Mouse (Mus musculus): ENCODE results near the gene Rufy3.

Rufy3 gene

DNA sequence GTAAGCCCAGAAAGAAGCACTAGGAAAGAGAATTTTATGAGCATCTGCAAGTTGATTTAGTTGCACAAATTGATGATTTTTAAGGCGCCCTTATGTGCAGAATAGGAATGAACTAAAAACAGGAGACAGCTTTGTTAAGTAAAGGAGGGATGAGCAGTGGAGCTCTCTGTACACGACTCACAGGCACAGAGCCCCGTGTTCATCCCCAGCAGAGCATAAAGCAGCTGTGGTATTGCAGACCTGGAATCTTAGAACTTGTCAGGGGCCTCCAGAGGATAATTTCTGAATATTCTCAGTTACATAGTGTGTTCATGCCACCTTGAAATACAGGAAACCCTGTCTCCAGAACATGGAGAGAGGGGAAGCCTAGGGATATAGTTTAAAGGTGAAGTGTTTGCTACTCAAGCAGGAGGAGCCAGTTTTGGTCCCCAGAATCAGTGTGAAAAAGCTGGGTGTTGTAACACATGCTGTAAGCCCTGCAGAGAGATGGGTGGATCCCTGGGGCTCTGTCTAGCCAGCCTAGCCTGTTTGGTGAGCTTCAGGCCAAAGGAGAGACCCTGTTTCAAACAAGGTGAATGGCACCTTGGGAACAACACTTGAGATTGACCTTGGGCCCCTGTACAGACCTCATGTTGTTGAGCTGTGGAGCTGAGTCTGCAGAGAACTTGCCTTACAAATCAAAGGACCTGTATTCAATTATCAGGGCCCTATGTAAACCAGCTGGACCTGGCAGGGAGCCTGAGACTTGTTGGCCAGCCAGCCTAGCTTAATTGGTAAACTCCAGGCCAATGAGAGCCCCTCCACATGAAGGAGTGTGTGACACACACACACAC lies 10.9 kb downstream of the Rufy3 start:
- DNase-seq (ENCODE audit: low read depth, low spot score), result no peak

DNA sequence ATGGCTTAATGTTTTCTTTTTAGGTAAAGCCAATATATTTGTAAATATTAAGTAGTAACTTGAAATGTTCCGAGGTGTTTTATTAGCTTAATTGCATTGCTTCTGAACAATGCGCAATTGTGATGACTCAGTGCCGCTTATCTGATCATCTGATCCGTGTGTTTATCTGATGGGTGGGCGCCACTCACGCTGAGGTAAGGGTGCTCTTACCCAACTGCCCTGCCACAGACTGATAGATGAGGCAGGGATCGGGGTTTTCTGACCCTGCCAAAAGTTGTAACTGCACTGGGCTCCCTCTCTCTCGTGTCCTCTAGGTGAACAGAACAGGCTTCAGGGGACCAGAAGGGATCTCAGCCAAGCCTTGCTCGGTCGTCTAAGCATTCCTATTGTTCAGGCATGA lies 15.8 kb downstream of the Rufy3 start:
- no peak for DNase-seq (ENCODE audit: low read depth, low spot score)

DNA sequence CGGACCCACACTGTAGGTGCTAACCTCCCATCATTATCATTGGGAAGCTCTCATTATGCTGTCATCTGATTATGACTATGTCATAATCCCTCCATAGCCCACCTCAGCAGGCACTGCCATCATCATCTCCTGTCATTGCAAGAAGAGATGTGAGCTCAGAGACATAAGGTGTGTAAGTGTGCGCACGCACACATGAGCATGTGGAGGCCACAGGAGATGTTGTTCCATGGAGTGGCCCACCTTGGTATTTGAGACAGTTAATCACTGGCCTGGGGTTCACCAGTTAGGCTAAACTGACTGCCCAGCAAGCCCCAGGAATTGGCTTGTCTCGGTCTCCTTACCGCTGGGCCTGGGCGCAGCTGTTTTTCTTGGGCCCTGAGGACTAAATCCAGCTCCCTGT lies 16.5 kb downstream of the Rufy3 start:
- DNase-seq (ENCODE audit: low read depth, low spot score), result no peak

DNA sequence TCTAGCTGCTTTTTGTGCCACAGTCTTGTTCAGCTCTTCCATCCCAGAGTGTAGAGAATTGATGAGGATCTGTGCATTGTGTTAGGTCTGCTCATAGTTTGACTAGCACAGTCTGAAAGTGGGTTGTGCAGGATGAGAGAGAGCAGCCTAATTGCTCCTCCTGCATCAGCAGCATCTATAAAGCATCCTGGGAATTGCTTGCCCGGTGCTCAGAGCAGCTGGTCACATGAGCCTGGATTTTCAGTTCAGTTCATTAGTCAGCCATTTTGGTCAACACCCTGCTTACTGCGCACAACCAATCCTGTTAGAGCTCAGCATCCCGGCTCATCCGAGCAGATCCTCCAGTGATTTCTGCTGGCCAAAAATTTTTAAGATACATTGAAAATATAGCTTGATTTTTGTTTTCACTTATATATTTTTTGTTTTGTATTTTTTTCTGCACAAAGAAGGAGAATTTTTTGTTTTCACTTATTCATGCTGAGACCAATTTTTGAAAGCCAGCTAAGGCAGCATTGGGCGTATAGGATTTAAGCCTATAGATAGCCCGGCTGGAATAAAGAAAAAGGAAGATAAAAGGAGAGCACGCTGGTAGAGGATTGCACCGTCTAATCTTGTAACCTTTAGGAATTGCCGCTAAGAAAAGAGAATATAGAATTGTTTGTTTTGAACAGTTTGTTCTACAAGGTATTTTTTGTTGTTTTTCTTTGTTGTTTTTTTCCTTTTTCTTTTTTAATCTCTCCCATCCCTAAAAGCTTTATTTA lies 18.6 kb downstream of the Rufy3 start:
- DNase-seq (ENCODE audit: low read depth, low spot score), result peak; percentile 80

DNA sequence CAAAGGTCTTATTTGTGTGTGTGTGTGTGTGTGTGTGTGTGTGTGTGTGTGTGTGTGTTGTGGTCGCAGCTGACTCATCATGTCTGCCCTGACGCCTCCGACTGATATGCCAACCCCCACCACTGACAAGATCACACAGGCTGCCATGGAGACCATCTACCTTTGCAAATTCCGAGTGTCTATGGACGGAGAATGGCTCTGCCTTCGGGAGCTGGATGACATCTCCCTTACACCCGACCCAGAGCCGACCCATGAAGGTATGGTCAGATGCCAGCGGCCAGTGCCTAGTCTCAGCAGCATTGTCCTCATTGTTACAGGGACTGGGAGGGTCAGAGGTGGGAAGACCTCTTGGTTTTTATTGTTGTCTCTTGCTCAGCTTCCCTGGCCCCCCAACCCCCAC lies 19.2 kb downstream of the Rufy3 start:
- no peak for DNase-seq (ENCODE audit: low read depth, low spot score)

DNA sequence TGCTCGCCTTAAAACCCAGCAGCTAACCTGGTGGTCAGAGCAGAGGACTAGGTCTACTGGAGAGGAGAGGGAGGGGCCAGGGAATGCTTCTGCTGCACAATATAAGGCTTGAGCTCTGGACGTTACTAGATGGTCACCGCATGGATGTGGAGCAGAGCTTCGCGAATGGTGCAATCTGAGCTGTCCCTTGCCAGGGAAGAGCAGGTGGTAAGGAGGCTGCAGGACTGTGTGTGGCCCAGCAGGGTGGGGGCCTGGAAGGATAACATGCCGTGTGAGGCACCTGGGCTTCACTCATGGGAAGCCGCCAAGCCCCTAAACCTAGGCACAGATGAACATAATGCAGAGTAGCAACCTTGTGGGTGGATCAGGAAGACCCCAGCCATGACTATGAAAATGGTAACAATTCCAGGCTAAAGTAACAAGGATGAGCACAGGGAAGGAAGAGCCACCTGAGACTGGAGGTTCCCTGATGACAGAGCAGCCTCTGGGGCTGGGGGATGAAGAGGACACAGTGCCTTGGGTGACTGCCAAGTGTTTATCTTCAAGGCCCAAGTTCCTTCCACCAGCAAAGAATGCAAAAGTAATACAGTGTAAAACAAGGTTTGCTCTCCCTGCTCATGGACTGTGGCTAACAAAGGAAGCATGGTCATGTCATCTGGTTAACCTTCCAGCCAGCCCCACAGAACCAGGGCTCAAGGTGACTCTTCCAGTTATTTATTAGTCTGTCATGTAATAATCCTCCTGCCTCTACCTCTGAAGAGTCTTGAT lies 21.8 kb downstream of the Rufy3 start:
- no peak for DNase-seq (ENCODE audit: low read depth, low spot score)

DNA sequence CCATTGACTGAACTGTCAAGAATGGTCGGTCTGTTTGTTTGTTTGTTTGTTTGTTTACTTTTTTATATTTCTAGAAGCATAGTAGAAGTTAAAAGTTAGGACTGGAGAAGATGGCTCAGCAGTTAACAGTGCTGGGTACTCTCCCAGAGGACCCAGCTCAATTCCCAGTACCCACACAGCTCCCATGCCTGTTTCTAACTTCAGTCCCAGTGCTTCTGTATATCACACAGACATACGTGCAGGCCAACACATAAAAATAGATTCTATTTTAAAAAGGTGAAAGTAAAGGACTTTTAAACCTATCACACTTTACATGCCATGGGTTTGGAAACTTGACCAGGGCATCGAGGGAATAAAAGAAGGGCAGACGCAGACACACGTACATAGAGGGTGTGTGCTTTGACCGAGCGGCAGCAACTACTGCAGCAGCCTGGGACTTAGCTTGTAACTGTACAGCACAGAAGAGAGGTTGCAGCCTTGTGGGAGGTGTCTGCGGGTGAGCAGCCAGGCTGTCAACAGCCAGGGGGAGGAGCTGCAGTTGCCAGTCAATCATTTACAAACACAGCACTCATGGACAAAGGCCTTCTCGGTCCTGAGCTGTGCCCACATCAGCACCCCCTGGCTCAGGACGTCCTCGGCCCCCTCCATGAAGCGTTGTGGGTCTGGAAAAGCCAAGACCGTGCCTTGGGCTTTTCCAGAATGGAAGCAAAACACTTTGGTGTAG lies 22.5 kb downstream of the Rufy3 start:
- no peak for DNase-seq (ENCODE audit: low read depth, low spot score)

DNA sequence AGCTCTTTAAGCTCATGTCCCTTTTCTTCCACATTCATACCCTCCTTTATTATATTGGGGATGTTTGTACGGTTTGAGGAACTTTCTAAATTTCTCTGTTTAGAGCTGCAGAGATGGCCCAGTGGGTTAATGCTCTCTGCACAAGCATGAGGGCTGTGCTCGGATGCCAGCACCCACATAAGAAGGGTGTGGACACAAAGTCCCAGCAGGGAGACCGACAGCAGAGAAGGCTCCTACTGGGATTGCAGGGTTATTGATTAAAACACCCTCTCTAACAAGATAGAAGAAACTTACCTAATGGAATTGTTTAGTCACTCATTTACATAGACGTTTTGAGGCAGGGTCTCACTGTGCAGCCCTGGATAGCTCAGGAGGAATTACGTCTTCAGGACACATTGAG lies 23.6 kb downstream of the Rufy3 start:
- no peak for DNase-seq (ENCODE audit: low read depth, low spot score)

DNA sequence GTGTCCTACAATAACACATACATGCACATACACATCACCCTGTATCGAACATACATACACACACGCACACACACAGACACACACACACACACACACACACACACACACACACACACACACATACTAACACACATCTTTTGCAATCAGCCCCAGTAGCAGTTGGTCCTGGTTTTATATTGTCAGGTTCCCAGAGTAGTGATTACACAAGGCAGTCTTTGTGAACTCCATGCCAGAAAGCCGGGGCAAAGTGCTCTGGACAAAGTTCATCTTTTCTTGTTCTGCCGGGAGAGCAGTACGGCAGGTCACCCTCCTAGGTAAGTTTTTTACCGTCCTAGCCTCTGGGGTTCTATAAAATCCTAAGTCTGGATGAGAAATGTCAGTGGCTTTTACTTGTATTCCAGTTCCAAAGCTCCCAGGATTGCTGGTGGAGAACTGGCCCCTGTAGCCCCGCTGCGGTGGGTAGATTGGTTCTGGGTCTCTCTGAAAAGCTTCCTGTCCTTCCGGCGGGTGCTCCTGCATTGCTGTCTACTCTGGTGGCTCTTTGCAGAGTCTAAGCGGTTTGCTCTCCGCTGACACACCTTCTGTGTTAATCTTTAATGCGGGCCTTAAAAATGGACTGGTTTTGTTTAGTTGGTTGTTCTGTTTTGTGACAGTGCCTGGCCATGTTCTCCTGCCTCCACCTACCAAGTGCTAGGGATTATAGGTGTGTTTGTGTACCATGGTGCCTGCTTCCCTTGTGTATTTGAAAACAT lies 28.8 kb downstream of the Rufy3 start:
- no peak for DNase-seq (ENCODE audit: low read depth, low spot score)

DNA sequence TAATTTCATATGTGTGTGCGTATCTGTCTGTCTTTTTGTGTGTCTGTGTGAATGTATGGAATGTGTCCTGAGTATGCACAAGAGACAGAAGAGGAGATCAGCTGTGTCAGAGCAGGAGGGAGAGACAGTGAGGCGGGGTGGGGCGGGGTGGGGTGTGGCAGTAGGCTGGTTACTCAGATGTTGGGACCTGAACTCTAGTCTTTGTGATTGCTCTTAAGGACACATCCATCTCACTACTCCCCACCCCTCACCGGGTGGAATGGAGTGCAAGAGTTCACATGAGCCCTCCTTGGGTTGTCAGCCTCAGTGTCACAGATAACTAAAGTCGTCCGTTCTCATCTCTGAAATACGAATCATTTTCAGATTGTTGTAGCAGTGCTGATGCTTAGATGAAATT lies 29.3 kb downstream of the Rufy3 start:
- no peak for DNase-seq (ENCODE audit: low read depth, low spot score)

DNA sequence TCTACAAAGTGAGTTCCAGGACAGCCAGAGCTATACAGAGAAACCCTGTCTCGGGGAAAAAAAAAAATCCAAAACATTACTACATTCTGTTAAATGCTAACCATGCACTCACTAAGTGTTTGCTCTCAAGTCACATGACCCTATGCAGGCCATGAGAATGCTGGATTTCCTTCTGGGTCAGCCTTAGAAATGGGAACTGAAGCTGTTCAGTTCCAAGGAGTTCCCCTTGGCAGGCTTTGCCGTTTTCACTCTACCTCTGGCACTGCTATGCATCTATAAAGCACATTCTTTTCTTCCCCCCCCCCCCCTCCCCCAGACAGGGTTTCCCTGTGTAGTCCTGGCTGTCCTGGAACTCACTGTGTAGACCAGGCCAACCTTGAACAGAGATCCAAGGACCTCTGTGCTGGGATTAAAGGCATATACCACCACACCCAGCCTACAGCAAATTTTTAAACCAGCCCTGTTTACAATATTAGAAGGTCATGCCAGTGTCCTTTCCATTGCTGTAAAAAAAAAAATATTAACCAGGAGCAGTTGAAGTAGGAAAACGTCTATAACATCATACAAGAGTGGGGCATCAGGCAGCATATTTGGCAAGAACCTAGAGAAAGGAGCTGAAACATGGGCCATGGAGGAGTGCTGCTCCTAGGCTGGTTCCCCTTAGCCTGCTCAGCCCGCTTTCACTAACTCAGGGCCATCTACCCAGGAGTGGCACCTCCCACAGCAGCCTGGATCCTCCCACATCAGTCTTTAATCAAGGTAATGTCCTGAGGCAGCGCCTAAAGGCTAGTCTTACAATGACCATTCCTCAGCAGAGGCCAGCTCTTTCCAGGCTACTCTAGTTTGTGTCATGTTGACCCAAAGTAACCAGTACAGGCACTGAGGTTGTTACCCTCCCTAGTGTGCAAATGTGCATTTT lies 31.0 kb downstream of the Rufy3 start:
- no peak for DNase-seq (ENCODE audit: low read depth, low spot score)

DNA sequence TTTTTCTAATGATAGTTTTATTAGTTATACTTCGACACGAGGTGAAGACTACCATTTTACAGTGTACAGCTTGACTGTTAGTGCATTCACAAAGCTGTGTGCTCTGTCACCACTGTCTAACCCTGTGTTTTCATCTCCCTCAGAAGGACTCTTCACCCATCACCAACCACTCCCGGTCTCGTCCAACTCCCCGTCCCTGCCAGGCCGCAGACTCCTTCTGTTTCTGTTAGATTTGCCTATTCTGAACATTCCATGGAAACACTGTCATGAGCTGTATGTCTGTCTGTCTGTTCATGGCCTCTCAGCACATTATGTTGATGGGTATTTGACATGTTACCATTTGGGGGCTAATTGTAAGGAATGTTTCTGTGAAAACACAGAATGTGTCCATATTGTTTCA lies 34.1 kb downstream of the Rufy3 start:
- DNase-seq (ENCODE audit: low read depth, low spot score), result no peak

DNA sequence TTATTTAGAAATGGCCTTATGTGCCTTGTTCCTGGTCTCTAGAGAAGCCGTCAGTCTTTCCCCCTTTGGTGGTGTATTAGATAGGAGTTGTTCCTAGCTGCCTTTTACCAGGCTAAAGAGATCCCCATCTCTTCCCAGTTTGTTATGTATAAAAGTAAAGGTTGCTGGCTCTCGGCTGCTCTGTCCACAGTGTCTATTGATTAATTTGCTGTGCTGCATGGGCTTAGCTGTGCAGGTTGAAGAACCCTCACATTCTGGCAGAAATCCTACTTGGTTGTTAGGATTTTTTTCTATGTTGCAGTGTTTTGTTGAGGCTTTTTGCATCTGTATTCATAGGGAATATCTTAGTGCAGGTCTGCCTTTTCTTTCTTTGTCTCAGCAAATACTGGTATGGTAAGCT lies 37.2 kb downstream of the Rufy3 start:
- DNase-seq (ENCODE audit: low read depth, low spot score), result no peak

DNA sequence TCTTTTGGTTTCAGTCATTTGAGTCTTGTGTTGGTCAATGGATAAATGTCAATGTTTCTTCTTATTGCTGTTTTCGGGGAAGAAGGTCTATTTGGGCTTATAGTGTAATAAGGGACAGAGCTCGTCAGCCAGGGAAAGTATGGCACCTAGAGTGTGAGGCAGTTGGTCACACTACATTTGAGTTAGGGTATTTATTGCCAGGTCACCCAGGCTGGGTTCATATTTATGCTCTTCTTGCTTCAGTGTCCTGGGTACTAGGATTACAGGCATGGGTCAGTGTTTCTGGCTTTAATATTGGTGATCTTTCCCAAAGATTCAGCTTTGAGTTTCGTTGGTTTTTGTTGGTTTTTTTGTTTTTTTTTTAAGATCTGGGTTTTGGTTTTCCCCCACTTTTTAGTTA lies 37.9 kb downstream of the Rufy3 start:
- DNase-seq (ENCODE audit: low read depth, low spot score), result no peak

DNA sequence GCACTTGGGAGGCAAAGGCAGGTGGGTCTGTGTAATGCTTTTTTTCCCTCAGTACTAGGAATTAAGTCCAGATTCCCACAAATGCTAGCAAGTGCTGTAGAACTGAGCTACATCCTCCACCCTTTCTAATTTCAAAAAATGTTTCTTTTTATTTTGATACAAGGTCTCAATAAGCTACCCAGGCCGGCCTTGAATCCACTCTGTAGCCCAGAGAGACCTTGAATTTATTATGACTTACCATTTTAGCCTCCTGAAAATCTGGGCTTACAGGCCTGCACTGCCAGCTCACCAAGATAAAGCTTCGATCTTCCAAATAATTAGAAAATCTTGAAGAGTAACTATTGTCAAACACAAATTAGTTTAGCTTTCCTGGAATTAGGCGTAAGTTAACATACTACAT lies 39.2 kb downstream of the Rufy3 start:
- no peak for DNase-seq (ENCODE audit: low read depth, low spot score)

DNA sequence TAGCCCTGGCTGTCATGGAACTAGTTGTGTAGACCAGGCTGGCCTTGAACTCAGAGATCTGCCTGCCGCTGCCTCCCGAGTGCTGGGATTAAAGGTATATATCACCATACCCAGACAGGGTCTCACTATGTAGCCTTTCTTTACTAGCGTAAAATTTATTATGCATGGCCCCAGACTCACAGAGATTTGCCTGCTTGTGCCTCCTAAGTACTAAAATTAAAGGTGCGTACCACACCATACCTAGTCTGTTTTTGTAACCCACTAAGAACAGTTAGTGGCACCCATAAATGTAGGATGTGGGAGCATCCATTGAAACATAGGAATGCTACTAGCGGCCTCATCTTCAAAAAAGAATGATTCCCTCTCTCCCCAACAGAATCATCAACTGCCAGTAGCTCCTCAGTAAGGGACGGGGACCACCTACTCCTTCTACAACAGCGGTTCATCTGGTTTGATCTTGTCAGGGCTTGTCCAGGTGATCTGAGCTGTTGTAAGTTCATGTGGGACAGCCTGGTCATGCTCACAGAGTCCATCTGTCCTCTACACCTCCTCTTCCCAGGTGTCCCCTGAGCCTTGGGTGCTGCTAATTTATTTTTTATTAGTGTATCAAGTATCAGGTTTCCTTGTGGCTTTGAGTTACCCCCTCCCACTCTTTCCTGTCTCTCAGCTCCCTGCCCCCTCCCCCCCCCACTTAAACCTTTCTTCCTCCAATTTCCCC lies 40.0 kb downstream of the Rufy3 start:
- no peak for DNase-seq (ENCODE audit: low read depth, low spot score)

DNA sequence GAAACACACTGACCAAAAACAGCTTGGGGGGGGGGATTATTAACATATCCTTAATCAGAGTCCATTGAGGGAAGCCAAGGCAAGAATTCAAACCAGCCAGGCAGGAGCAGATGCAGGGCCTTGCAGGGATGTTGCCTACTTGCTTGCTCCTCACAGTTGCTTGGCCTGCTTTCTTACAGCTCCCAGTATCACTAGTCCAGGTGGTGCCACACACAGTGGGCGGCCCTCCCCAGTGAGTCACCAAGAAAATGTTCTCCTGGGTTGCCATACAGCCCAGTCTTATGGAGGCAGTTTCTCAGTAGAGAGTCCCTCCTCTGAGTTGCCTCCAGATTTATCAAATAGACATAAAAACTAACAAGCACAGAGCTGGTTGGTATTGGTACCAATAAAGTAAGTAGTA lies 49.3 kb downstream of the Rufy3 start:
- DNase-seq (ENCODE audit: low read depth, low spot score), result no peak

DNA sequence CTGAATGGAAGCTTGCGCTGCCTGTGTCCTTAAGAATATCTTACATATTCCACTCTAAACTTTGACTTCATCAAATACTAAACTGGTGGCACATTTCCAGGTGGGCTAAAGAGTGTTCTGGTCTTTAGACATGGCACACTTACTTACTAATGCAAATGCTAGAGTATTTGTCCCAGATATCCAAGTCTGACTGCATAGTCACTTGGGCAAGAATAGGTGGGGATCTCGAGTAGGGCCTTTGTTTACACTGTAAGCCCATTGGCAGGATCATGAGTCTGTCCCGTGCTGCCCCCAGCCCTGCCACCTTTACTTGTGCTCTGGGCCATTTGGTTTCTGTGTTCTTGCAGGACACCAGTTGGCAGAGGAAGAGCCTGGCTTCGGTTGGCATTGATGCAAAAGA lies 52.1 kb downstream of the Rufy3 start:
- no peak for DNase-seq (ENCODE audit: low read depth, low spot score)

DNA sequence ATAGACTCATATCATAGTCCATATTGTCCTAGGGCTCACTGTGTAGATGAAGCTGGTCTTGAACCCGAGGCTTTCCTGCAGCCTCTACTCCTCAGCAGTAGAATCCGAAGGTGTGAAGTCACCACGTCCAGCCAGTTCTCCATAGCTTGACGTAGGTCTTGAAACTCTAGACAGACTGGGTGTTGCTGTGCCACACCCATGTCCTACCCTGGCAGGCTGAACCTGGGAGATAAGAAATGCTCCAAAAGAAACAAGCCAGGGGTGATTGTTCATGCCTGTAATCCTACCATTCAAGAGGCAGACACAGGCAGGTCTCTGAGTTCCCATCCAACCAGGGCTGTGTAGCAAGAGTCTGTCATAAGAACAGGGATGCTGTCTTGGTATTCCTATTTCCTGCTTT lies 62.7 kb downstream of the Rufy3 start:
- DNase-seq (ENCODE audit: low read depth, low spot score), result no peak
